Mouse (Mus musculus) neutrophil, adult 5-6 weeks (primary cell): Measurements from ENCODE around the gene Ppp1r8. TPM values are rescaled to one million over a fixed set of nuclear protein-coding genes. Genes with fewer than 3 reads are reported as not detected.

Experiments used
- ATAC-seq: fragments of 151-379, 151-347 bp; 2 replicates; pipeline ENCODE4 v1.8.0; 2017; ENCODE audit warnings: mild to moderate bottlenecking, moderate TSS enrichment; ENCODE audit not compliant: insufficient number of reproducible peaks, poor library complexity, low FRiP score, severe bottlenecking; ENCODE audit errors: extremely low read depth
- total RNA-seq: library from RNA; stranded (forward); fragments of 200-1000 nt; gene quantifications from 2 replicates; pipeline ENCODE4 v1.2.3, GENCODE M21; 2017

Ppp1r8 gene
- 39.9 and 42.0 TPM in 2 replicates for total RNA-seq

GRCm38 (mm10) chr4:132842970-132843704 is at the start of gene Ppp1r8:
TSS of gene Ppp1r8 (minus strand) at chr4:132843169.
- peak; percentile 84 for ATAC-seq

GRCm38 (mm10) chr4:132884844-132885374 is 41.9 kb upstream of the Ppp1r8 start:
- no peak for ATAC-seq

- ATAC-seq: peak; percentile 35
These were observed 41.3 kb upstream of the Ppp1r8 start, which contains the start of gene Stx12 for GRCm38 (mm10) chr4:132884064-132884843. TSS of gene Stx12 (minus strand) at chr4:132884509.

- ATAC-seq: peak; percentile 60
These were observed 40.6 kb upstream of the Ppp1r8 start for GRCm38 (mm10) chr4:132883561-132884063.

- no peak for ATAC-seq
These were observed 31.6 kb upstream of the Ppp1r8 start for GRCm38 (mm10) chr4:132874363-132875097.

- ATAC-seq: no peak
These were observed 30.8 kb upstream of the Ppp1r8 start for GRCm38 (mm10) chr4:132873481-132874362.

GRCm38 (mm10) chr4:132871116-132871515 is 28.1 kb upstream of the Ppp1r8 start:
- ATAC-seq: no peak

GRCm38 (mm10) chr4:132864856-132865255 is 21.9 kb upstream of the Ppp1r8 start:
- ATAC-seq: no peak

- ATAC-seq: no peak
These were observed 20.0 kb upstream of the Ppp1r8 start for GRCm38 (mm10) chr4:132863012-132863411.

- ATAC-seq: no peak
These were observed 17.9 kb upstream of the Ppp1r8 start for GRCm38 (mm10) chr4:132860880-132861279.

- no peak for ATAC-seq
These were observed 719 bp upstream of the Ppp1r8 start for GRCm38 (mm10) chr4:132843705-132844071.

GRCm38 (mm10) chr4:132842281-132842906 is 575 bp downstream of the Ppp1r8 start:
- ATAC-seq: no peak

GRCm38 (mm10) chr4:132841493-132841892 is 1.5 kb downstream of the Ppp1r8 start:
- no peak for ATAC-seq

GRCm38 (mm10) chr4:132823614-132824366 is 19.2 kb downstream of the Ppp1r8 start:
- ATAC-seq: peak; percentile 86

- no peak for ATAC-seq
These were observed 24.5 kb downstream of the Ppp1r8 start for GRCm38 (mm10) chr4:132818442-132818841.

- ATAC-seq: no peak
These were observed 26.1 kb downstream of the Ppp1r8 start for GRCm38 (mm10) chr4:132816855-132817254.

- ATAC-seq: no peak
These were observed 26.6 kb downstream of the Ppp1r8 start for GRCm38 (mm10) chr4:132816404-132816803.
